8 mouse cellular contexts compared by ENCODE assay signal in genomic region chr5:67427443-67428360, GRCm38 (mm10). TPM values are rescaled to one million over a fixed set of nuclear protein-coding genes. Genes with fewer than 3 reads are reported as not detected.
A peak's percentile ranks its signal among the peaks of the same experiment; 100 is the strongest.
DNase-seq lines count a peak whose midpoint lies in the region; ATAC-seq lines count a peak whose summit lies in the region.

Bend4 (minus strand) TSS chr5:67428310.

- peaks cover 23% of the 10 kb centered on the region for H3K27me3 ChIP-seq in forebrain, embryonic 12.5 days

- peak within 1 kb of the TSS; percentile 74 for H3K4me3 ChIP-seq in forebrain, embryonic 12.5 days (replicated peaks)

- whole genome bisulfite sequencing in forebrain, embryonic 12.5 days = 1% methylated on average over 69 of the region's 90 CpGs

- H3K4me2 ChIP-seq in forebrain, embryonic 12.5 days = peak within 1 kb of the TSS; percentile 86

- peak; percentile 66 for DNase-seq in CD4-positive, CD25-positive, alpha-beta regulatory T cell, adult 2 months (ENCODE audit: low read depth, low spot score)
- peak; percentile 72 for DNase-seq in brain, embryonic 18.5 days (ENCODE audit: low read depth, low spot score)
- peak; percentile 82 to 84 for DNase-seq in heart, postnatal 10 days
- DNase-seq in layer of hippocampus, adult 18-20 months (ENCODE audit: low spot score in 2 of 2) = peak; percentile 75 to 88
- DNase-seq in lung, adult 18-20 months = peak; percentile 58 to 60
- peak; percentile 87 for DNase-seq in testis, postnatal 10 days (ENCODE audit: low spot score)

- peaks cover 28% of the 10 kb centered on the region for H3K4me1 ChIP-seq in forebrain, embryonic 12.5 days

- H3K9me3 ChIP-seq in forebrain, embryonic 12.5 days = no peaks in the 10 kb centered on the region

- peak within 1 kb of the TSS; percentile 74 for H3K9ac ChIP-seq in forebrain, embryonic 12.5 days

- peak; percentile 83 for ATAC-seq in forebrain, embryonic 12.5 days (ENCODE audit: low FRiP score)
- 0 out of 2 replicates have a peak, but pooled peaks have one; percentile 8 for ATAC-seq in neutrophil, adult 5-6 weeks (ENCODE audit: extremely low read depth, insufficient number of reproducible peaks, low FRiP score, poor library complexity, severe bottlenecking)

- H3K36me3 ChIP-seq in forebrain, embryonic 12.5 days (replicated peaks) = no peaks in the 10 kb centered on the region

- intact Hi-C loops in heart, postnatal 10 days (cut with DNase I) = loop anchor here (10.0 kb wide), 1 partner anchor 297 kb away; no protein-coding TSS in a partner anchor

- H3K27ac ChIP-seq in forebrain, embryonic 12.5 days = peak within 1 kb of the TSS; percentile 74

RNA-seq across cellular contexts. Expression of gene Bend4, which starts in this region (rescaled TPM):
- 7.8 and 8.7 TPM in 2 replicates for polyA plus RNA-seq in forebrain, embryonic 12.5 days (2016; fragmentation: Nextera tagmentation; extraction: Ambion mirVana)
- total RNA-seq in heart, postnatal 10 days (2021) = 1 to 10 TPM; 5.4 to 9.4 TPM
- 1 to 10 TPM; 8.9 to 9.1 TPM for total RNA-seq in layer of hippocampus, adult 18-20 months (2021)
- total RNA-seq in neutrophil, adult 5-6 weeks (2017) = 3.1 and 3.8 TPM in 2 replicates

Comparison
In these comparisons a context has a peak if more than half of its experiments do, and no peak if none do; other contexts are left out.
1. Peak in every context shown above with its lines: DNase-seq, ATAC-seq, H3K4me3 ChIP-seq and H3K27ac ChIP-seq.